Mouse (Mus musculus): ENCODE data around the gene Aipl1. TPM values are rescaled to one million over a fixed set of nuclear protein-coding genes. Genes with fewer than 3 reads are reported as not detected.

Gene Aipl1
- total RNA-seq, 1 experiment from 2014 or later, result 0.67 TPM

- no peak for ATAC-seq (replicated peaks; ENCODE audit: insufficient number of reproducible peaks, low FRiP score, low TSS enrichment, poor library complexity, severe bottlenecking)
Observed at GRCm38 (mm10) chr11:72052221-72052620, 14.9 kb upstream of the Aipl1 start.

GRCm38 (mm10) chr11:72050895-72051858, 13.9 kb upstream of the Aipl1 start:
- ATAC-seq (replicated peaks; ENCODE audit: insufficient number of reproducible peaks, low FRiP score, low TSS enrichment, poor library complexity, severe bottlenecking), result no peak

DNA sequence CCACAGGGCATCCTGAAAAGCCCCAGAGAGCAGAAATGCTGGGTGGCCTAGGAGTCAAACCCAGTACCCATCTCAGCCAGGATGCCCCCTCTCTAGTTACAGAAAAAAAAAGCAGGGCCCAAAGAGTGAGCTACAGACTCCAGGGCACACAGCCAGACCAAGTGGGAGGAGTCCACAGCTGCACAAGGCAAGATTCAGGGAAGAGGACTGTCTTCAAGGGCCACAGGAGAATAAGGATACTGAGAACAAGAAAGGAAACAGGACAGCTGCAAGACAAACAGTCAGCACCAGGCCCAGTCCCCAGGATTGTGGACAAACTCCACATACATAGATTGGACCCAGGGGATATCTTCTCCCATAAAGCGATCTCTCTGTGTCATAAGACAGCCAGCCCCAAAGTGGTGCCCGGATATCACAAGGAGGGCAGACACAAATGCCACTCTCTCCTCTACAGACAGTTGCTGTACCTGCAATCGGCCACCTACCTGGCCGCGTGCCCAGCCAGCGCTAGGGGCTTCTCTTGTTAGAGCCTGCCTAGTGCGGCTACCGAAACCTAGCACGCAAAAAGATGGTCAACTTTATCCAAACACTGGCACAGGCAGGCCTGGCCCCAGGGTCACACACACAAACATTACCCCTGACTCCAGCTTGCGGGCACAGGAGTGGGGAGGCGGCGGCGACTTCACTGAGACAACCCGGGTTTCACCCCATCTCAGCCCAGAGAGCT, 13.0 kb upstream of the Aipl1 start:
- no peak for ATAC-seq (replicated peaks; ENCODE audit: insufficient number of reproducible peaks, low FRiP score, low TSS enrichment, poor library complexity, severe bottlenecking)

- no peak for ATAC-seq (replicated peaks; ENCODE audit: insufficient number of reproducible peaks, low FRiP score, low TSS enrichment, poor library complexity, severe bottlenecking)
Observed at GRCm38 (mm10) chr11:72049171-72049759, 12.0 kb upstream of the Aipl1 start.

DNA sequence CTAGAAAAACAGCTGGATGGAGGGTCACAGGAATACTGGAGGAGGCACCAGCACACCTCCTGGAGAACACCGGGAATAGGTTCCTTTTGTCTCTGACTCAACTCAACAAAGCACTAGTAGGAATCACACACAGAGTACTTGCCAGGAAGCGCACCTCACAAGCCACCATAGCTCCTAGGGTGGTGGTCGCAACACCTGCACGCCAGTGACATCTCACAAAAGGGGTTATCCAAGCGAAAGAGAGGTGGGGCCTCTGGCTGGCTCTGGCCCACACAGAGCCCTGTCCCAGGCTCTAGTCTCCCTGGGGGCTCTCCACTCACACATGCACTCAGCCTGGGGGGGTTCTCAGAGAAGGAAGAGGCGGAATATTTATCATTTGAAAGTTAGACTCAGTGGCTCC, 11.4 kb upstream of the Aipl1 start:
- no peak for ATAC-seq (replicated peaks; ENCODE audit: insufficient number of reproducible peaks, low FRiP score, low TSS enrichment, poor library complexity, severe bottlenecking)

- no peak for ATAC-seq (replicated peaks; ENCODE audit: insufficient number of reproducible peaks, low FRiP score, low TSS enrichment, poor library complexity, severe bottlenecking)
Observed at GRCm38 (mm10) chr11:72044231-72044630, 6.9 kb upstream of the Aipl1 start.

GRCm38 (mm10) chr11:72042631-72043030, 5.3 kb upstream of the Aipl1 start:
- no peak for ATAC-seq (replicated peaks; ENCODE audit: insufficient number of reproducible peaks, low FRiP score, low TSS enrichment, poor library complexity, severe bottlenecking)

GRCm38 (mm10) chr11:72041768-72042607, 4.7 kb upstream of the Aipl1 start, which contains the start of gene Pimreg:
TSS of gene Pimreg (plus strand) at chr11:72042032.
- peak; percentile 60 for ATAC-seq (replicated peaks; ENCODE audit: insufficient number of reproducible peaks, low FRiP score, low TSS enrichment, poor library complexity, severe bottlenecking)

DNA sequence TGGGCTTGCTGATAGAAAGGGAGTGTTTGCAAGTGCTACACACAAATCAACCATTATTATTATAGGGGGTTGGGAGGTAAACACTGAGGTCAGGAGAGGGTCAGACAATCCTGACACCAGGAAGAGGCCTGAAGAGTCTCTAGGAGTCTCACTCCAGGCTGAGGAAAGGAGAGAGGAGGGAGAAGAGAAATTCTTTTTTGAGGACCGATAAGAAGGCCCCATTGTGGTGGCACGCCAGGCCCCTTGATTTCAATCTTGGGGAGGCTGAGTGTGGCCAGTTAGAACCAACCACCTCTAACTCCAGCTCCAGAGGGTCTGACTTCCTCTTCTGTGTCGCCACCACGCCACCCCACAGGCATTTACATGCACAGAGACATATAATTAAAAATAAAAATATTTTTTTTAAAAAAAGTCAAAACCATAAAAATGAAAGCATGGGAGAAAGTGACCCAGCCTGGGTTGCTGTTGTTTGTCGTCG, 4.0 kb upstream of the Aipl1 start:
- ATAC-seq (replicated peaks; ENCODE audit: insufficient number of reproducible peaks, low FRiP score, low TSS enrichment, poor library complexity, severe bottlenecking), result no peak

- ATAC-seq (replicated peaks; ENCODE audit: insufficient number of reproducible peaks, low FRiP score, low TSS enrichment, poor library complexity, severe bottlenecking), result no peak
Observed at GRCm38 (mm10) chr11:72039599-72040386, 2.5 kb upstream of the Aipl1 start.

DNA sequence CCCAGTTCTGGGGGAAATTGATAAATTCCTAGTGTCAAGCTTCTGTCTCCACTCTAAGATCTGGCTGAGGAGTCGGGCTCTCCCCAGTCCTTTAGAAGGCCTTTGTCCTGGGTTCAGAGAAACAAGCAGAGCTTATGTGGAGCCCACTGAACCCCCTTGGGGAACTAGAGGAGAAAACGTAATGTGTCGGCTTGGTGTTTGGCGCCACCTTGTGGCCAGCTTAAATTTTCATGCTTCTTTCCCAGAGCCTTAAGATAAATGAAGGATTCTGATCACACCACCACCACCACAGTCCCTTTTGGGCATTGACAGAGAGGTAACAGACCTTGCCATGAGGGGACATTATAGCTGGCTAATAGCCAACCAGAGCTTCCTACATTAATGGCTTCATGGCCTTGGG, 687 bp upstream of the Aipl1 start:
- no peak for ATAC-seq (replicated peaks; ENCODE audit: insufficient number of reproducible peaks, low FRiP score, low TSS enrichment, poor library complexity, severe bottlenecking)

GRCm38 (mm10) chr11:72032589-72032988, 4.7 kb downstream of the Aipl1 start:
- no peak for ATAC-seq (replicated peaks; ENCODE audit: insufficient number of reproducible peaks, low FRiP score, low TSS enrichment, poor library complexity, severe bottlenecking)

GRCm38 (mm10) chr11:72032091-72032490, 5.2 kb downstream of the Aipl1 start:
- no peak for ATAC-seq (replicated peaks; ENCODE audit: insufficient number of reproducible peaks, low FRiP score, low TSS enrichment, poor library complexity, severe bottlenecking)

DNA sequence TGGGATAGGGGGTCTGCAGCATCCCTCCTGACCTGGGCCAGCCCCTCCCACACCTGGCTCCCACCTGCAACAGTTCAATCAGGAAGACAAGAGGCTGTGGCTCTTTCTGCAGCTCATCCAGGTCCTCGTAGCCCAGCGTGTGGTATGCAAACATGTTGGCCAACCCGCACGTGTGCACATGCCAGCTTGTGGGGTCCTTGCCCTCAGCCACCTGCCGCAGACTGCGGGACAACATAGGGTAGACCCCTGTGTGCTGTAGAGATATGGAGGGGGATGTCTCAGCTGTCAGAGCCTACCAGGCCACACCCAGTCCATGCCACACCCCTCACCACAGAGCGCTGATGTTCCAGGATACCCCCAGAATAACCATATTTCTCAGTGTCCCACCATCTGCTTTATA, 6.0 kb downstream of the Aipl1 start:
- no peak for ATAC-seq (replicated peaks; ENCODE audit: insufficient number of reproducible peaks, low FRiP score, low TSS enrichment, poor library complexity, severe bottlenecking)

- ATAC-seq (replicated peaks; ENCODE audit: insufficient number of reproducible peaks, low FRiP score, low TSS enrichment, poor library complexity, severe bottlenecking), result no peak
Observed at GRCm38 (mm10) chr11:72029143-72029542, 8.2 kb downstream of the Aipl1 start.

DNA sequence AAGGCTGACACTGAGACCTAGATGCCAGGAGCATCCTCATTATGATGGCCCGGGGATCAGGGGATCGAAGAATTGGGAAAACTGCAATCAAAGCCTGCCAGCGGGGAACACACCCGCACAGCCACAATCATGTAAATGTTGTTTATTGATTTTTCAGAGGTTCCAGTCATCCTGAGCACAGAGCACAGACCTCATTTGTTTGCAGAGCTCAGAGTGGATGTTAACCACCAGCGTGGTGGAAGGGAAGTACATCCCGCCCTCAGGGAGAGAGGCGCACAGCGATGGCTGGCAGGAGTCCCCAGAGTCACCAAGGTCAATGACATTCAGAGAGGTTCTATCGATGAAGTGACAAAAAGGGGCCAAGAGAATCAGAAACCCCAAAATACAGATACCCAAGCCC, 9.5 kb downstream of the Aipl1 start:
- ATAC-seq (replicated peaks; ENCODE audit: insufficient number of reproducible peaks, low FRiP score, low TSS enrichment, poor library complexity, severe bottlenecking), result no peak

- no peak for ATAC-seq (replicated peaks; ENCODE audit: insufficient number of reproducible peaks, low FRiP score, low TSS enrichment, poor library complexity, severe bottlenecking)
Observed at GRCm38 (mm10) chr11:72026516-72026915, 10.8 kb downstream of the Aipl1 start.

GRCm38 (mm10) chr11:72025843-72026242, 11.5 kb downstream of the Aipl1 start:
- no peak for ATAC-seq (replicated peaks; ENCODE audit: insufficient number of reproducible peaks, low FRiP score, low TSS enrichment, poor library complexity, severe bottlenecking)

Data from monocyte, adult 5-6 weeks (primary cell).